Mouse (Mus musculus): ENCODE measurements around the gene Tex33.

- TF ChIP-seq POLR2A (IDR thresholded peaks at IDR 0.05; ENCODE audit: borderline replicate concordance, extremely low read depth, low read depth, low read length): no peak
- TF ChIP-seq CTCF (IDR thresholded peaks at IDR 0.05; ENCODE audit: insufficient read depth, low read length): no peak
Measured at GRCm38 (mm10) chr15:78405098-78405497, 9.4 kb upstream of the Tex33 start.
